Mouse (Mus musculus) inflammation-experienced regulatory T-cells, adult 6 months (primary cell): ENCODE measurements around the gene Eml3. TPM values are rescaled to one million over a fixed set of nuclear protein-coding genes. Genes with fewer than 3 reads are reported as not detected.

Experiments used
- ATAC-seq: one replicate; pipeline ENCODE4 v1.8.0; 2017
- polyA plus RNA-seq, 3 experiments: library from polyadenylated mRNA; unstranded; fragments of 100-300 nt; shearing (Covaris generic); gene quantifications; one replicate each; pipeline ENCODE4 v1.2.1; 2017

Gene Eml3
- polyA plus RNA-seq, 3 experiments from 2014 or later, result 20.3 to 25.7 (median 20.4) TPM

- ATAC-seq, result no peak
These were observed 59.8 kb downstream of the Eml3 start, which contains the start of gene Ahnak for GRCm38 (mm10) chr19:8989066-8989566. Gene Ahnak (plus strand): TSS chr19:8989284.

- peak; percentile 50 for ATAC-seq
These were observed 60.4 kb downstream of the Eml3 start for GRCm38 (mm10) chr19:8989567-8990431.

GRCm38 (mm10) chr19:8990432-8991102 is 61.2 kb downstream of the Eml3 start:
- ATAC-seq, result peak; percentile 29

Other genes starting within 250 kb of the Eml3 start
- 10 to 100 TPM; 60.5 to 74.4 (median 68.9) TPM for gene Slc3a2, start 206.2 kb upstream of the Eml3 start, polyA plus RNA-seq
- 10 to 100 TPM; 38.0 to 71.7 (median 66.5) TPM for gene Wdr74, start 193.7 kb upstream of the Eml3 start, polyA plus RNA-seq
- gene 1700092M07Rik, start 188.8 kb upstream of the Eml3 start, polyA plus RNA-seq, result 1 to 10 TPM in 1 of 3 experiments, not detected in 2; 1.8 TPM
- gene Stx5a, start 188.1 kb upstream of the Eml3 start, polyA plus RNA-seq, result 100 to 1,000 TPM in 2 of 3 experiments, 10 to 100 TPM in 1; 91.6 to 140 (median 134) TPM
- 100 to 1,000 TPM; 130 to 193 (median 160) TPM for gene Nxf1, start 172.5 kb upstream of the Eml3 start, polyA plus RNA-seq
- 100 to 1,000 TPM in 2 of 3 experiments, 10 to 100 TPM in 1; 96.4 to 128 (median 119) TPM for gene Tmem223, start 158.6 kb upstream of the Eml3 start, polyA plus RNA-seq
- 100 to 1,000 TPM; 109 to 112 (median 112) TPM for gene Tmem179b, start 155.1 kb upstream of the Eml3 start, polyA plus RNA-seq
- 1 to 10 TPM; 4.4 to 6.9 (median 5.9) TPM for gene Taf6l, start 143.1 kb upstream of the Eml3 start, polyA plus RNA-seq
- gene Polr2g, start 131.0 kb upstream of the Eml3 start, polyA plus RNA-seq, result 100 to 1,000 TPM; 186 to 196 (median 191) TPM
- gene Zbtb3, start 127.0 kb upstream of the Eml3 start, polyA plus RNA-seq, result 1 to 10 TPM; 2.1 to 3.0 (median 2.7) TPM
- 10 to 100 TPM; 38.6 to 60.1 (median 53.7) TPM for gene Ttc9c, start 110.2 kb upstream of the Eml3 start, polyA plus RNA-seq
- 1 to 10 TPM; 5.0 to 8.3 (median 5.9) TPM for gene Hnrnpul2, start 109.5 kb upstream of the Eml3 start, polyA plus RNA-seq
- not detected for gene AC129217.1, start 99.8 kb upstream of the Eml3 start, polyA plus RNA-seq
- 100 to 1,000 TPM in 1 of 3 experiments, 10 to 100 TPM in 2; 81.9 to 106 (median 95.9) TPM for gene Bscl2, start 92.1 kb upstream of the Eml3 start, polyA plus RNA-seq
- 1 to 10 TPM in 2 of 3 experiments, under 1 TPM in 1; 0.72 to 3.3 (median 1.6) TPM for gene Gng3, start 90.4 kb upstream of the Eml3 start, polyA plus RNA-seq
- under 1 TPM in 1 of 3 experiments, not detected in 2; 0.15 TPM for gene Lrrn4cl, start 78.8 kb upstream of the Eml3 start, polyA plus RNA-seq
- gene Ubxn1, start 58.1 kb upstream of the Eml3 start, polyA plus RNA-seq, result 10 to 100 TPM; 56.1 to 63.1 (median 57.6) TPM
- gene Uqcc3, start 48.6 kb upstream of the Eml3 start, polyA plus RNA-seq, result 10 to 100 TPM; 78.4 to 90.3 (median 89.6) TPM
- 100 to 1,000 TPM in 1 of 3 experiments, 10 to 100 TPM in 2; 92.4 to 104 (median 94.7) TPM for gene Lbhd1, start 45.8 kb upstream of the Eml3 start, polyA plus RNA-seq
- gene Gm49403, start 45.6 kb upstream of the Eml3 start, polyA plus RNA-seq, result not detected
- 100 to 1,000 TPM; 105 to 125 (median 114) TPM for gene 1810009A15Rik, start 40.7 kb upstream of the Eml3 start, polyA plus RNA-seq
- 1 to 10 TPM in 1 of 3 experiments, not detected in 2; 1.1 TPM for gene Gm49416, start 40.6 kb upstream of the Eml3 start, polyA plus RNA-seq
- 10 to 100 TPM in 2 of 3 experiments, 1 to 10 TPM in 1; 8.5 to 11.9 (median 10.4) TPM for gene Ints5, start 36.5 kb upstream of the Eml3 start, polyA plus RNA-seq
- gene Ganab, start 31.5 kb upstream of the Eml3 start, polyA plus RNA-seq, result 10 to 100 TPM; 58.8 to 59.6 (median 59.4) TPM
- 10 to 100 TPM; 11.3 to 26.1 (median 20.0) TPM for gene B3gat3, start 9.2 kb upstream of the Eml3 start, polyA plus RNA-seq
- gene Rom1, start 196 bp upstream of the Eml3 start, polyA plus RNA-seq, result 10 to 100 TPM in 1 of 3 experiments, 1 to 10 TPM in 2; 3.2 to 22.7 (median 3.4) TPM
- gene Mta2, start 12.3 kb downstream of the Eml3 start, polyA plus RNA-seq, result 10 to 100 TPM; 78.8 to 96.7 (median 81.2) TPM
- 10 to 100 TPM; 17.6 to 38.3 (median 35.3) TPM for gene Tut1, start 24.3 kb downstream of the Eml3 start, polyA plus RNA-seq
- 100 to 1,000 TPM; 465 to 725 (median 677) TPM for gene Eef1g, start 37.5 kb downstream of the Eml3 start, polyA plus RNA-seq
- 10 to 100 TPM; 42.4 to 81.3 (median 54.5) TPM for gene Ahnak, start 59.7 kb downstream of the Eml3 start, polyA plus RNA-seq
- gene Scgb1a1, start 158.4 kb downstream of the Eml3 start, polyA plus RNA-seq, result not detected
- gene Asrgl1, start 206.1 kb downstream of the Eml3 start, polyA plus RNA-seq, result 10 to 100 TPM; 30.5 to 37.9 (median 36.3) TPM